Mouse (Mus musculus): Measurements from ENCODE around the gene Gm10570.
A peak's percentile ranks its signal among the peaks of the same experiment; 100 is the strongest.

Gm10570 gene

GRCm38 (mm10) chr4:130306796-130307630, 1.5 kb downstream of the Gm10570 start:
- DNase-seq (ENCODE audit: low spot score) = no peak

GRCm38 (mm10) chr4:130304746-130305145, 3.7 kb downstream of the Gm10570 start:
- DNase-seq (ENCODE audit: low spot score) = no peak

GRCm38 (mm10) chr4:130302285-130302870, 6.1 kb downstream of the Gm10570 start:
- no peak for DNase-seq (ENCODE audit: low spot score)

GRCm38 (mm10) chr4:130299629-130300018, 8.8 kb downstream of the Gm10570 start:
- DNase-seq (ENCODE audit: low spot score) = no peak

GRCm38 (mm10) chr4:130298877-130299628, 9.4 kb downstream of the Gm10570 start:
- no peak for DNase-seq (ENCODE audit: low spot score)

DNA sequence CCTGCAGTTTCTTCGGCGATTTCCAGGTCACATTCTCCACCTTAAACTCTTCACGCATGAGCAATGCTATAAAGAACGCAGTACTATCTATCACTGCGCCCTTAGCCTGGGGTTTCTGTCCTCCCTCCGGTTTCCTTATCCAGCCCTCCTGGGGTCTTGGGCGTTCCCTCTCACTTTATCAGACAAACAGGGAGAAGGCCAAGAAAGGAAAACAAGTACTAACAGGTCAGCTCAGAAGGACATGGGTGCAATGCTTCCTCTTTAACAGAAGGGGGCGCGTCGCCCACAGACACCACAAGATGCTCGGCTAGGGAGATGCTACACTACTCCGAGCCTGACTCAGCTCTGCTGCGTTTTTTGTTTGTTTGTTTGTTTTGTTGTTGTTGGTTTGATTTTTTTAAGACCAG, 11.3 kb downstream of the Gm10570 start:
- no peak for DNase-seq (ENCODE audit: low spot score)

GRCm38 (mm10) chr4:130296243-130296965, 12.1 kb downstream of the Gm10570 start:
- no peak for DNase-seq (ENCODE audit: low spot score)

- DNase-seq (ENCODE audit: low spot score) = no peak
These were observed 13.3 kb downstream of the Gm10570 start for GRCm38 (mm10) chr4:130295047-130295745.

- no peak for DNase-seq (ENCODE audit: low spot score)
These were observed 14.0 kb downstream of the Gm10570 start for GRCm38 (mm10) chr4:130294513-130294912.

- DNase-seq (ENCODE audit: low spot score) = peak; percentile 54
These were observed 16.2 kb downstream of the Gm10570 start for GRCm38 (mm10) chr4:130292271-130292670.

DNA sequence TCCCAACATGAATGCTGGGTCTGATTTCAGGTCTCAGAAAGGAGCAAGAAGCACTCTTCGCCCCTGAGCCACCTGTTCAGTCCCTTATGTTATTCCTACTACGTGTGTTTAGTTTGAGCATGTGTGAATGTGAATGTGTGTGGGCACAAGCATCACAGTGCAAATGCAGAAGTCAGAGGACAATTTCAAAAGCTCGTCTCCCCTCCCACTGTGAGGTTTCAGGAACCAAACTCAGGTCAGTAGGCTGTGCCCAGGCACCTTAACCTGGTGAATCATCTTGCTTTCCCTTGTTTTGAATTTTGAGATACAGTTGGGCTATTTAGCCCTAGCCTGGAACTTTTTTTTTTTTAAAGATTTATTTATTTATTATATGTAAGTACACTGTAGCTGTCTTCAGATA, 18.6 kb downstream of the Gm10570 start:
- no peak for DNase-seq (ENCODE audit: low spot score)

DNA sequence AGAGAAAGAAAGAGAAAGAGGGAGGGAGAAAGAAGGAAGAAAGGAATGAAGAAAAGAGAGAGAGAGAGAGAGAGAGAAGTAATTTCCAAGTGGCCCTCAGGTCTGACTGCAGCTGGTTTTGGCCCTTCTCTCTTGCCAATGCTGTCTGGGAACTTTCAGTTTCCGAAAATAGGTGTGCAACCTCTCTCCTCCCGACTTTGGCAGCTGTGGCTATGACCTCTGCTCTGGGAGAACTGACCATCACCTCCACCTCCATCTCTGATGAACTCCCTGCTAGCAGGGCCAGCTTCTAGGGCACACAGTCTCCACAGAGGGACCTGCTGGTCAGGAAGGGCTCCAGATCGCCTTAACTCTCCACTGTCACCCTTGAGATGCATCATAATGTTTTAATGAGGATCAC, 21.9 kb downstream of the Gm10570 start:
- no peak for DNase-seq (ENCODE audit: low spot score)

GRCm38 (mm10) chr4:130283826-130284225, 24.6 kb downstream of the Gm10570 start:
- no peak for DNase-seq (ENCODE audit: low spot score)

DNA sequence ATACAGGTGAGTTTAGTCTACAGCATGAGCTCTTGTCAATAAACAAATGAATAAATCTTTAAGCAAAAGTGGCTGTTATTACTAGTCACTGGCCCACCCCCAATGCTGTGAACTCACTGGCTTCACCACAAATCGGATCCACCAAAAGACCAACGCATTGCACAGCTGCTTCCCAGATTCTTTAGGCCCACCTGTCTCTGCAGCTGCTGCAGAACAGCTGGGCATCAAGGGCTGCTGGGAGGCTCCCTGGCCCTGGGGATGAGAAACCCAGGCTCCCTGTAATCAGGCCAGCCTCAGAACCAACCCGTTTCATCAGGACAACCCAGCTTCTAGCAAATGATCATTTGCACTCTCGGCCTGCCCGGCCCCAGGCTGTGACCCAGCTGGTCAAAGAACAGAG, 25.6 kb downstream of the Gm10570 start:
- no peak for DNase-seq (ENCODE audit: low spot score)

DNA sequence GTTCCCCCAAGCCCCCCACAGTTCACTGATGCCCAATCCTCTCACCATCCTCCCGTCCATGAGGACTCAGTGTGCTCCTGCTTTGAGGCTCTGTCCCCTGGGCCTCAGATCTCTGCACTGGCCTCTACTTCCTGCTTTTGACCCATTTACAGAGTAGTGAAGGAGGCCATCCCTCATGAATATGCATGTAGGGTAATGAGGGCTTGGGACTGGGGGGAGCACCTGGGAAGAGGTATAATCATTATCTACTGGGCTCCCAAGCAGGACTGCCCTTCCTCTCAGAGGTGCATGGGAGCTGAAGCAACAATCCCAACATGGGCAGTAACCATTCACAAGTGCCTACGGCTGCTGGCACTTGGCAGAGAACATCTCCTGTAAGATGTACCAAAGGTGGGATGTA, 29.4 kb downstream of the Gm10570 start, which contains the start of gene Serinc2:
TSS of gene Serinc2 (minus strand) at position 101 of the 400 bp plus-strand sequence.
- no peak for DNase-seq (ENCODE audit: low spot score)

DNA sequence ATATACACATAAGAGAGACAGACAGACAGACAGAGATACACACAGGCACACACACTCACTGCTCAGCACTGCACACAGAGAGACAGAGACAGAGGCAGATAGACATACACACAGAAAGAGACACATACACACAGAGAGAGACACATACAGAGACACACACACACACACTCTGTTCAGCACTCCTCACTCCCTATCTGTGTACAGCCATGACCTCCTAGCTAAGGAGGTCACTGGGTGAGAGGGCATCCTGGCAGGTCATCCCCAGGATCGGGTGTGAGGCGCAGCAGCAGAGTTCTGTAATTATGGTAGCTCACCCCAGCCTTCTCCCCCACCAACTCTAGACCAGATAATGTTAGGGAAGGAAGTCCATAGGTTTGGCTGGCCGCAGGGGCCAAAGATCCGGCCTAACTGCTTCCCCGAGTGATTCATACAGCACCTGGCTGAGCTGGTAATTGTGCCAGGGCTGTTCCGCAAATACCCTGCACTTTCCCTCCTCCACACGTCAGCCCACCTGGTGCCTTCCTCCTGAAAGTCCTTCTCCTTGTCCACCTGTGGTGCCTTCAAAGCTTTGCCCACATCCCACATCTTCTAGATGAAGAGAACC, 31.8 kb downstream of the Gm10570 start:
- DNase-seq (ENCODE audit: low spot score) = no peak

GRCm38 (mm10) chr4:130275823-130276105, 32.7 kb downstream of the Gm10570 start:
- no peak for DNase-seq (ENCODE audit: low spot score)

DNA sequence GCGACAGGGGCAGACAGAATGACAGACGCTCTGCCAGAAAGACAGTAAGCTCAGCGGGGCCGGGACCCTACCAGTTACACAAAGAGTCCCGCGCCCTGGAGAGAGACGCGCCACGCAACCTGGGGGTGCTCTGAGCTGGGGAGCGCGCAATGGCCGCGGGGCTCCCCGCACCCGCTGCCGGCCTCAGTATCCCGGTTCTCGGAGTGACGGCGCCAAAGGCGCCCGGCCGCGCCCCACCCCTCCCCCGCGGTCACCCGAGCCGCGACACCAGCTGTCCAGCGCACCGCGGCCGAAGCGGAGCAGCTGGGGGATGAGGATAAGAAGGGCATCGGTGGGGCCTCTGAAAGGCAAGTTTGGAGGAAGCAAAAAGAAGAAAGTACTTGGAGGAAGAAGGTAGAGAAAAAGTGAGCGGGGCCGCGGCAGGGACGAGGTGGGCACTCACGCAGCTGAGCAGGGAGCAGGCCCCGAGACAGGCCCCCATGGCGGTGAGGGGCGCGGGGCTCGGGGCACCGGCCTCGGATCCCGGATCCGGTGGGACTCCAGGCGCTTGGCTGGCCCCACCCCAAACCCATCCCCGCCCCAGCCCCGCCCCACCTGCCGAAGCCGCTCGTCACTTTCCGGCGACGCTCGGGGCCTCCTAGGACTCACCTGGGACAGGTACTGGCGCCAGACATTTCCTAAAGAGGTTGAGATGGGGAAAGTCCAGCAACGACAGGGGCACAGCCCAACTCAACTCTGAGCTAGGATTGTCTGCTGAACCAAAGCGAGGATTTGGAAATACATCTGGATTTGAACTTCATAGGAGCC, 33.3 kb downstream of the Gm10570 start:
- DNase-seq (ENCODE audit: low spot score) = no peak

- no peak for DNase-seq (ENCODE audit: low spot score)
These were observed 34.0 kb downstream of the Gm10570 start for GRCm38 (mm10) chr4:130274346-130275015.

All from ovary, postnatal 10 days (tissue).